Mouse (Mus musculus) liver, adult (tissue): ENCODE results near the gene Slc37a1.

ENCODE experiments used
- GATA4 ChIP-seq: IDR thresholded peaks from 2 replicates; pipeline ENCODE4 v1.6.1; 2014; ENCODE audit warnings: mild to moderate bottlenecking, low read length; ENCODE audit not compliant: insufficient replicate concordance

Gene Slc37a1

DNA sequence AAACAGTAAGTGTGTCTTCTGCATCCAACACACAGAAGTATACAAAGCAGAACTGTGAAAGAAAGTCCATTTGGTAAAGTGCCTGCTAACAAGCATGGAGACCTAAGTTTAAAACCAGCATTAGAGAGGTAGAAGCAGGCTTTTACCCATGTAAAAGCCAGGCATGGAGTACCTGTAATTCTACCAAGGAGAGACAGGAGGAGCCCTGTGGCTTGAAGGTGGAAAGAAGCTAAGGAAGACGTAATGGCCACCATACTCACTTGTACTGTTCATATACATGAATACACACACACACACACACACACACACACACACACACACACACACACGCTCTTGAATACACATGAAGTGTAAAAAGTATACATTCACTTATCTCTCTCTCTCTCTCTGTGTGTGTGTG, 92.5 kb downstream of the Slc37a1 start:
- TF ChIP-seq GATA4, result no peak

DNA sequence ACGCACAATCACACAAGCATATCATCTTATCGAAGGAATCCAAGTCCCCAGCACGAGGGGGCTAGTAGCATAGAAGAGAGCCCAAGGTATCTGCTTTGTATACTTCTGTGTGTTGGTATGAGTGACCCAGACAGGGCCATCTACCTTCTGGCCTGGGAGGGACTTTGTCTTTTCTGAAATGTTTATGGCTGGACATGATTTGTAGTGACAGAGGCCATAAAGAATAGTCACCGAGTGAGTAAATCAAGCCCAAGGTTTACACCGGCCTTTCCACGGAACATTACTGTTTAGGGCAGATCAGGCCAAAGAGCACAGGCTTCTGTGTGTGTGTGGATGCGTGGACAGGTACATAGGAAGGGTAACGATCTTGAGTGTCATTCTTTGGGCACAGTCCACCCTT, 93.3 kb downstream of the Slc37a1 start:
- no peak for TF ChIP-seq GATA4

DNA sequence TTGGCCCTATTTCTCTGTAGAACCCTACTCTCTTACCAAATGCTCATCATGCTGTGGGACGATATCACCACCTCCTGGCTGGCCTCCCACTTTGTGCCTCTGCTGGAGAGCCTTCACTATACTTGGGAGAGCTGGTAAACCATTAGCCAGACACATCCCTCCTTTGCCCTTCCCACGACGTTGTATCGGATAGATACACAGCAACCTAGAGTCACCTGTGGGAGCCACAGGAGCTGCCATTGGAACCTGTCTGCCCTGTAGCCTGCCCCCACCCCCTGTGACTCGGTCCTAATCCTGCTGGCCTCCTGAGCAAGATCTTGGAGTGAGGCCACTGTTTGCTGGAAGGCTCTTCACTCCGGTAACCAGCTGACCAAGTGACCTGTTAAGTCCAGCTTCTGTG, 96.7 kb downstream of the Slc37a1 start:
- no peak; the same call in 1 of the 2 replicates for TF ChIP-seq GATA4

DNA sequence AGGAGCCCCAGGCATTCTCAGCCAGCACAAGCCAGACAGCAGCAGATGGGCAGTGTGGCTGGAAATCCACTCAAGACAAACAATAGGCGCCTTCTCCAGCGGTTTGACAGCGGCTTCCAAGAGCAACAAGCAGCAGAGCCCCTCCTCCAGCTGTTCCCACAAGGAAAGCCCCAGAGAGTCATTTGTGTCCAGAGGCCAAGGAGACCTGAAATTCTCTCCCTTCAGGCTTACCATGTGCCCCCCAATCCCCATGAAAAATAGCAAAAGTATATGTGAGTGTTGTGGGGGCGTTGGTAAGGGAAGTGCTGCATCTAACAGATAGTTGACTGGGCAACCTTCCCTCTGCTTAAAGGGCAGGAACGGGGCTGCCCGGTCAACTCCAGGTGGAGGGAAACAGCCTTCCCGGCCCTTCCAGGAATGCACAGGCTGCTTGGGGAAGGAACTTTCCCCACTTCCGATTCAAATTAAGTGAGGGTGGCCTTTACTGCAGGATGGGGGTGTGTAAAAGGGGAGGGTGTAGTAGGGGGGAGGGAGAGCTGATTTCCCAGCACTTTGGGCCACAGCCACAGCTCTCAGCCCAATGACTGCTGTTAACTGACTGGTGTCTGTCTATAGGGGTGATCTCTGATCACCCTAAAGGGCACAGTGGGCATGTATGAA, 98.5 kb downstream of the Slc37a1 start:
- TF ChIP-seq GATA4, result no peak

DNA sequence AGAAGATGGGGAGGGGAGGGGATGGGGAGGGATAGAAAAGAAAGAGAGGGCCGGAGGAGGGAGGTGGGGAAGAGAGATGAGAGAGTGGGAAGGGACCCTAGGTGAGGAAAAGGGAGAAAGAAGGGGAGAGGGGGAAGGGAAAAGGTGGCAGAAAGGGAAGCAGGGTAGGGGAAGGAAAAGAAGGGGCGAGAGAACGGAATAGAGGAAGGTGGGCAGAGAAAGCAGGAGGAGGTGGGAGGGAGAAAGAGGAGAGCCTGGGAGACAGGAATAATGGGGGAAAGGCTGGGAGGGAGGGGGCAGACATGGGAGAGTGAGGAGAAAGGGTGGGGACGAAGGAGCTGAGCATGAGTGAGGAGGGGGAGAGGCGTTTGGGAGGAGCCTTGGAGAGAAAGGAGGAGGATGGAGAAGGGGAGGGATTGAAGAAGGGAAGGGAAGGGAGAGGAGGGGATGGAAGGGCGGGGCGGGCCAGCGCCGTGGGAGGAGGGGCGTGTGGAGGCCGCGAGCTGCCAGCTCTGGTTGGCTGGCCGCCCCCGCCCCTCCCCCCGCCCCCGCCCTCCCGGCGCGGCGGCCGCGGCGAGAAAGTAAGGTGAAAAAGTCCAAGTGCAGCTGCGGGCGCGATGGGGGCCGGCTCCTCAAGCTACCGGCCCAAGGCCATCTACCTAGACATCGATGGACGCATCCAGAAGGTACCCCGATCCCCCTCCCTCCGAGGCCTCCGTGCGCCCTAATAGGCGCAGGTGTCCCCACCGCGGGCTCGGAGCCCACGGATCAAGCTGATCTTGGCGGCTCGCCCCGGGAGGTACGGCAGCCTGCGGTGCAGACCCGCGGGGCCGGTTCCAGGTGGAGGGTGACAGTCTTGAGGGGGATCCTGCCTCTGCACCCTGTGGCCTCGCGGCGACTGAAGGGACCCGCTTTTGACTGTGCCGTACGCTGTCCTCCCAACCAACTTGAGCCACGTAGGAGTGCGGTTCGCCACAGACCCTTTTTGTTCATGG, 99.4 kb downstream of the Slc37a1 start, which contains the start of gene Pde9a:
Pde9a (plus strand) TSS at position 540 of the 995 bp plus-strand sequence.
- no peak for TF ChIP-seq GATA4

DNA sequence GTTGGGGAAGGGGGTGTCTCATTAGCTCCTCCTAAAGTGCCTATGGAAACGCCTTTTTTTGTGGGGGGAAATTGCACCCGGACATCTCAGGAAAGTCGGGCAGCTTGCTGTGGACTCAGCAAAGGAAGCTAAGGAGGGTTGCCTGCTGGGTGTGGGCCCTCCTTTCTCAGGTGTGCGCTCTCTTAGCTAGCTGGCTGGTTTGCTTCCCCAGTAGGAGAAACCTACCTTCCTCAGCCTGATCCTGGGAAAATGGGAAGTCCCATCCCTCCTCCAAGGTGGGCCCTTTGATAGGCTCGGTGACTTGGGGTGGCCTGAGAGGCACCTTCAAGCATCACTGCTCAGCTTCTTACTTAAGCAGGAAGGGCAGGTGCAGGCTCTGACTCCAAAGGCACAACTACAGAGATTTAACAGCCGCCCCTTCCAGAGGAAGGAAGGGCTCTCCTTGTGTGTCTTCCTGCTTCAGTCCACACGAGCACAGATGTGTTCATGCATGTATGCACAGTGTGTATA, 100.2 kb downstream of the Slc37a1 start:
- TF ChIP-seq GATA4, result no peak

DNA sequence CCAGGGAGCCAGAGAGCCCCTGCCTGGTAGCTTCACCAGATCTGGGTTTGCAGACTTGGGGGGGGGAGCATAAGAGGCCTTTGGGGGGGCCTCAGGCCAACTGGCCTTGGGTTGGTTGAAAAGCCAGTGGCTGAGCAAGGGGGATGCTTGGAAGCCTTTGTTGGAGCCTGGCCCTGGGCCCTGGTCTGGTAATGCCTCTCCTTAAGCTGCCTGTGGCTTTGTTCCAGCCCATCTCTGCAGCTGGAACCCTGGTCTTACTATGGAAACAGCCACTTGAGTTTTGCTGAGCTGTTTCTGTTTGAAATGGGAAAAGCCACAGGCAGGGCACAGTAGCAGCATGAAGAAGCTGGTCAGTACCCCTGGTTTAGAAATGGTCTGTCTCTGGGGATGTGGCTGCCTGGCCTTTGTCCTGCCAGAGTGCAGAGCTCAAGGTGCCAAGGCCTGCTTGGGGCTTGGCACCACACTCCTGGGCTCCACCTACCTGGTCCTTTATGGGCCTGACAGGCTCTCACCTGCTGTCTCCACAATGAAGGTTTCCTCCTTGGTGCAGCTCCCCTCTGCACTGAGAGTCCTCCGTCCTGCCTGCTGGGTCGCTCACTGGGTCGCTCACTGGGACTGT, 102.9 kb downstream of the Slc37a1 start:
- no peak for TF ChIP-seq GATA4

DNA sequence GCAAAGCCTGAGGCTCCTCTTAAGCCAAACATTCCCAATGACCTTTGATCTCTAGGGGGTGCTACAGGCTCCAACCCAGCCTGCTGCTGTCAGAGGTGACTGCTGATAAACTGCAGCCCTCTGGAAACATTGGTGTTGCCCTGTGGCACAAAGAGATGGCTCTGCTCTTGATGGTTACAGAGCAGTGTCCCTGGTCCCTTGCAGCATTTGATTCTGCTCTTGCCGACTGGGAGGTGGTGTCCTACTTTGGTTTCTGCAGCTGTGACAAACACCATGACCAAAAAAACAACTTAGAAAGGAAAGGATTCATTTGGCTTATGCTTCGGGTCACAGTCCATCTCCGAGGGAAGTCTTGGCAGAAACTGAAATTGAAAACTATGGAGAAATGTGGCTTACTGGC, 104.9 kb downstream of the Slc37a1 start:
- TF ChIP-seq GATA4, result no peak

DNA sequence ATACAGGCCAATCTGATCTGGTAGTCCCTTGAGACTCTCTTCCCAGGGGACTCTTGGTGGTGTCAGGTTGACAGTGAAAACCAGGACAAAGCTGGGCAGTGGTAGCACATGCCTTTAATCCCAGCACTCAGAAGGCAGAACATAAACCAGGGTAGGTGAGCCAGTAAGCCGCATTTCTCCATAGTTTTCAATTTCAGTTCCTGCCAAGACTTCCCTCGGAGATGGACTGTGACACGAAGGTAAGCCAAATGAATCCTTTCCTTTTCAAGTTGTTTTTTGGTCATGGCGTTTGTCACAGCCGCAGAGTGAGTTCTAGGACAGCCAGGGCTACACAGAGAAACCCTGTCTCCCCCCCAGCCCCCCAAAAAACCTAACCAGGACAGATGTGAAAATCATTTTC, 105.4 kb downstream of the Slc37a1 start:
- no peak for TF ChIP-seq GATA4

DNA sequence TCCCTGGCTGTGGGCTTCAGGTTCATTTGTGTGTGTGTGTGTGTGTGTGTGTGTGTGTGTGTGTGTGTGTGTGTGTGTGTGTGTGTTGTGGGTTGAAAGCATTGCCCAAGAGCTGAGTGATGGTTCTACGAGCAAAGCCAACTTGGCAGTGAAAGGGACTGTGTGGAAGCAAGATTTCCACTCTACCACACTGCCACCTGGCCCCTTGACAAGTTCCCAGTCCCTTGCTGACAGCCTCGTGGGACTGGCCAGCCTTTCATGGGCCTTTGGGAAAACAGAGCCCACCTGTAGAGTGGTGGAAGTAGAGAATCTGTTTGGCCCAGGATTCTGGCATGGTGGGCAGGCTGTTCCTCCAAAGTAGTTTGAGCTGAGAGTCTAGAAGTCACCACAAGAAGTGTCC, 107.2 kb downstream of the Slc37a1 start:
- TF ChIP-seq GATA4, result no peak

DNA sequence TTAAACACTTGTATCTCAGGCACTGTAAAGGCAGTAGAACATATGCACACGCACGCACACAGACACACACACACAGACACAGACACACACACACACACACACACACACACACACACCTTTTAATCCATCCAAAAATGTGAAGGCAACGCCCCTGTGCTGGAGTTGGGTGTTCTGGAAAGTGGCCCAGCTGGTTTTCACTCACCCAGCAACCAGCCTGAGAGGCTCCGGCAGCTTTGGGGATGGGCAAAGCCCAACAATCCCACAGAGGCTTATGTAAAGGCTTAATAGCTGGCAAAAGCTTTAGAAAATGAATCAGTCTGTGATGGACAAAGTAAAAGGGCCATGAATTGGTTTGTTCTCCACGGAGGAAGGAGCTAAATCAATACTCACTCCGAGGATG, 113.7 kb downstream of the Slc37a1 start:
- TF ChIP-seq GATA4, result no peak
